Mouse (Mus musculus) erythroblast, embryonic 14.5 days (primary cell): ENCODE data around the gene Olfr547.

ENCODE experiments used
- GATA1 ChIP-seq: IDR thresholded peaks from 2 replicates; pipeline ENCODE4 v1.6.1; 2012; ENCODE audit warnings: low read length, inconsistent platforms, mixed read lengths
- TAL1 ChIP-seq: IDR thresholded peaks from 3 replicates; pipeline ENCODE4 v1.6.1; 2012; ENCODE audit warnings: low read length, inconsistent platforms, mixed read lengths

DNA sequence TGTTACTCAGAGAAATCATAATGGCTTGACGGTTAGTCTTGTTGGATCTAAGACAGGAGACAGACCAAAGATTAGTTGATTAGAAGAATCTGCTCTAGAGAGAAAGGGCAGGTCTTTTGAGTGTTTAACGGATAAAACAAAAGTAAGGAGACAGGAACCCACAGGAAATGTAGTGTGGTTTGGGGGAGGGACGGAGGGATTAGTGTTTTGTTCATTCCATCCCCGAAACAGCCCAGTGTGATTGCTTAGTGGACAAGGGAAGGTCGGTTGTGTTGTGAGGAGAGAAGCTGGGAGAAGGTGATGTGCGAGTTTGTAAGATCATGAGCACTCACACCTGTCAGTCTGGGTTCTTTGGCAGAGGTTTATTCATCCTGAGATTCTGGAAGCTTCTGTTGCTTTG lies 41.4 kb downstream of the Olfr547 start:
- no peak for TF ChIP-seq GATA1
- TF ChIP-seq TAL1, result no peak
